Mouse (Mus musculus) stomach, postnatal 0 days (tissue): ENCODE data around the gene Ptprn2.

Experiments used
- CTCF ChIP-seq: IDR thresholded peaks from 2 replicates; pipeline ENCODE4 v1.5.1; 2016; ENCODE audit warnings: antibody characterized with exemption, low read depth, mild to moderate bottlenecking, moderate library complexity
- EP300 ChIP-seq: optimal IDR thresholded peaks from 2 replicates; pipeline ENCODE3; 2016; ENCODE audit warnings: antibody characterized with exemption

GRCm38 (mm10) chr12:116863291-116863899, 377.9 kb downstream of the Ptprn2 start:
- TF ChIP-seq CTCF, result no peak
- no peak for TF ChIP-seq EP300
